Mouse (Mus musculus): ENCODE results near the gene Edf1. TPM values are rescaled to one million over a fixed set of nuclear protein-coding genes. Genes with fewer than 3 reads are reported as not detected.

The Edf1 gene
- polyA plus RNA-seq, 1 experiment from 2014 or later = 413 TPM

DNA sequence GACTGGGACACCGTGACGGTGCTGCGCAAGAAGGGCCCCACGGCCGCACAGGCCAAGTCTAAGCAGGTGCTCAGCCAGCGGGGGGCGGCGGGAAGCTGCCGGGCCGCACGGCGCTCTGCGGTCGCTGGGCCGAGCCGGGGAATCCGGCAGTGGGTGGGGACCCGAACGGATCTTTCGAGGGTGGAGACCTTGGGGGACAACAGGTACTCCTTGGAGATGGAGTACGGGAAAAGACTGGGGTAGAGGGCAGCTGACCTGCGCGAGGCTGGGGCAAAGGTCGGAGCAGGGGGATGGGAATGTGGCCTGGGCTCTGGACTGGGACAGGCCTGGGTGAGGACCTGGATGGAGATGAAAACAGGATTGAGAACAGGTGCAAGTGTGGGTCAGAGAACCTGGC is 315 bp downstream of the Edf1 start:
- peak overlapping the region; percentile 98 for H3K9ac ChIP-seq (ENCODE audit: low read depth, low read length)
- no peaks in the 10 kb centered on the region for H3K9me3 ChIP-seq (ENCODE audit: control insufficient read depth, low read length)
- under 1% methylated on average over 24 of the region's 24 CpGs for WGBS
- H3K27ac ChIP-seq (ENCODE audit: low read depth, low read length) = peak overlapping the region; percentile 88
- peaks cover 23% of the 10 kb centered on the region for H3K36me3 ChIP-seq (ENCODE audit: control insufficient read depth, insufficient read depth, low read length)
- peak overlapping the region; percentile 97 for H3K4me2 ChIP-seq (ENCODE audit: low read length)
- peaks cover 22% of the 10 kb centered on the region for H3K4me1 ChIP-seq (ENCODE audit: control insufficient read depth, insufficient read depth, low read depth, low read length)
- ATAC-seq = no peak; the same call in 1 of the 2 replicates
- H3K4me3 ChIP-seq (ENCODE audit: low read length) = peak overlapping the region; percentile 96
- H3K27me3 ChIP-seq (replicated peaks; ENCODE audit: control insufficient read depth, insufficient read depth, low read length) = no peaks in the 10 kb centered on the region

DNA sequence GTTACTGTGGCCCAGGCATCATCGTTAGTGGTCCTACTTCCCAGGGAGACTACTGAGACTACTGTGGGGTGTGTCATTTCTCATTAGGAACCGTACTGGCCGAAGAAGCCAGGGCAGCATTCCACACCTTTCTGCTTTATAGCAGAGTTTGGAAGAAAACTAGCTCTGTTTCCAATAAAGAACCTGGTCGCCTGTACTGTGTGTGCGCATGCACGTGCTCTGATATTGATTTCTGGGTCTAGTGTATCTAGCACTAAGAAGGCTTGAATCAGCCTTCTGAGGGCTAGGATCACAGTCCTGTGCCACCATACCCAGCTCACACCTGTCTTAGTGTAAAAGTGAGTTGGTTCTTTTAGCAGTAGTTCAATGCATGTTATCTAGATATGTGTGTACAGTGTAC is 1.1 kb downstream of the Edf1 start:
- Histone ChIP-seq H3K4me3 (ENCODE audit: low read length) (peak overlapping the region; percentile 96), H3K27ac (ENCODE audit: low read depth, low read length) (no peak overlapping the region), H3K9ac (ENCODE audit: low read depth, low read length) (peak overlapping the region; percentile 98), H3K36me3 (ENCODE audit: control insufficient read depth, insufficient read depth, low read length) (peaks cover 29% of the 10 kb centered on the region), H3K4me1 (ENCODE audit: control insufficient read depth, insufficient read depth, low read depth, low read length) (peaks cover 22% of the 10 kb centered on the region), H3K9me3 (ENCODE audit: control insufficient read depth, low read length) (no peaks in the 10 kb centered on the region), H3K4me2 (ENCODE audit: low read length) (peak overlapping the region; percentile 97), H3K27me3 (replicated peaks; ENCODE audit: control insufficient read depth, insufficient read depth, low read length) (no peaks in the 10 kb centered on the region)
- ATAC-seq = no peak
- 76% methylated on average over 6 of the region's 6 CpGs for WGBS

DNA sequence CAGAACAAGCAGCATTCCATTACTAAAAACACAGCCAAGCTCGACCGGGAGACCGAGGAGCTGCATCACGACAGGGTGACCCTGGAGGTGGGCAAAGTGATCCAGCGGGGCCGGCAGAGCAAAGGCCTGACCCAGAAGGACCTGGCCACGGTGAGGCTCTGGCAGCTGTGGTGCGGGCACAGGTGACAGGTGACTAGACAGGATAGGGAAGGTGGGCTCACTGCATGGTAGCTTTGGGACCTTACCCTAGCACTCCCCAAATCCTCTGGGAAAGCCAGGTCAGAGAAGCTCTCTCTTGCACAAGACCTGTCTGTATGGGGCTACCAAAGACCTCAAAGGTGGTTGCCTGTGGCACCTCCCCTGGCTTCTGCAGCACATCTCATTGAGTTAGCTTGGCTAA is 2.9 kb downstream of the Edf1 start:
- H3K4me1 ChIP-seq (ENCODE audit: control insufficient read depth, insufficient read depth, low read depth, low read length) = peaks cover 22% of the 10 kb centered on the region
- 94% methylated on average over 8 of the region's 8 CpGs for WGBS
- H3K27ac ChIP-seq (ENCODE audit: low read depth, low read length) = no peak overlapping the region
- no peak overlapping the region for H3K9ac ChIP-seq (ENCODE audit: low read depth, low read length)
- ATAC-seq = no peak
- H3K9me3 ChIP-seq (ENCODE audit: control insufficient read depth, low read length) = no peaks in the 10 kb centered on the region
- H3K36me3 ChIP-seq (ENCODE audit: control insufficient read depth, insufficient read depth, low read length) = peaks cover 33% of the 10 kb centered on the region
- H3K4me2 ChIP-seq (ENCODE audit: low read length) = no peak overlapping the region
- no peaks in the 10 kb centered on the region for H3K27me3 ChIP-seq (replicated peaks; ENCODE audit: control insufficient read depth, insufficient read depth, low read length)
- H3K4me3 ChIP-seq (ENCODE audit: low read length) = no peak overlapping the region

DNA sequence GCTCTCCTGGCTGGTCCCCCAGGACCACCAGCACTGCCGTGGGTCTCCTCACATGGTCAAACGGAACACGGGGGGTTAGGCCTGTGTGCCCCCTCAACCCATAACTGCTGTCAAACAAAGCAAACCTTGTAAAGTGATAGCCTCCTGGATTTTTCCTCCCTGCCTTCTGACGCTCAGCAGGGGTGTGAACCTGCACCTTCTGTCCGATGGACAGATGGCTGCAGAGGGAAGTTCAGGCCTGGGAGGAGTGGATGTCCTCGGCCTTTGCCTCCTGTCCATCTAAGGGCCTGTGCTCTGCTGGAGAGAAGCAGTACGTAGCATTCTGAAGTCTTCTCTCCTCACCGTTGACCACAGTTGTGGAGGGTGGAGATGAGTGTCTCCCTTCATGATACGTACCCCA is 4.3 kb downstream of the Edf1 start:
- no peak overlapping the region for H3K27ac ChIP-seq (ENCODE audit: low read depth, low read length)
- H3K4me2 ChIP-seq (ENCODE audit: low read length) = no peak overlapping the region
- H3K36me3 ChIP-seq (ENCODE audit: control insufficient read depth, insufficient read depth, low read length) = peaks cover 35% of the 10 kb centered on the region
- no peak overlapping the region for H3K9ac ChIP-seq (ENCODE audit: low read depth, low read length)
- peaks cover 16% of the 10 kb centered on the region for H3K4me1 ChIP-seq (ENCODE audit: control insufficient read depth, insufficient read depth, low read depth, low read length)
- H3K4me3 ChIP-seq (ENCODE audit: low read length) = no peak overlapping the region
- no peak for ATAC-seq
- WGBS = 82% methylated on average over 9 of the region's 9 CpGs
- H3K27me3 ChIP-seq (replicated peaks; ENCODE audit: control insufficient read depth, insufficient read depth, low read length) = no peaks in the 10 kb centered on the region
- H3K9me3 ChIP-seq (ENCODE audit: control insufficient read depth, low read length) = no peaks in the 10 kb centered on the region

DNA sequence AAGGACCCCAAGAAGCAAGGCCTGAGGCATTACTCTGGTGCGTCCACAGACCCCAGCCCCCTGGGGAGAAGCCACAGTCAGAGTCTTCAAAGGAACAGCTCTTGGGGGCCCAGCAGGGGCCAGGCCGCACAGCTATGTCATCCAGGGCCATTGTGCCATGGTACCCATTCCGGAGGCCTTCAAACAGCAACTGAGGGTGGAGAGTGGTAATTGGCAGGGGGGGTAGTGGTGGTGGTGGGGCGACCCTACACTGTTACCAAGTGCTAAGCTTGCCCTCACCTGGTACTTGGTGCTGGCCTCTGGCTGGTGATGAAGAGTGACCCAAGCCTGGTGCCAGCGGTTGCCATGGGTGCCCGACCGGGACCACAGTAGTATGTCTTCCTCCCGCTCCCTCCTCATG is 8.1 kb downstream of the Edf1 start:
- no peak overlapping the region for H3K4me3 ChIP-seq (ENCODE audit: low read length)
- no peak overlapping the region for H3K4me2 ChIP-seq (ENCODE audit: low read length)
- WGBS = 88% methylated on average over 8 of the region's 8 CpGs
- H3K4me1 ChIP-seq (ENCODE audit: control insufficient read depth, insufficient read depth, low read depth, low read length) = no peaks in the 10 kb centered on the region
- ATAC-seq = peak; percentile 14; the same call in 1 of the 2 replicates
- H3K36me3 ChIP-seq (ENCODE audit: control insufficient read depth, insufficient read depth, low read length) = peaks cover 31% of the 10 kb centered on the region
- H3K9me3 ChIP-seq (ENCODE audit: control insufficient read depth, low read length) = no peaks in the 10 kb centered on the region
- no peak overlapping the region for H3K27ac ChIP-seq (ENCODE audit: low read depth, low read length)
- H3K27me3 ChIP-seq (replicated peaks; ENCODE audit: control insufficient read depth, insufficient read depth, low read length) = no peaks in the 10 kb centered on the region
- no peak overlapping the region for H3K9ac ChIP-seq (ENCODE audit: low read depth, low read length)

DNA sequence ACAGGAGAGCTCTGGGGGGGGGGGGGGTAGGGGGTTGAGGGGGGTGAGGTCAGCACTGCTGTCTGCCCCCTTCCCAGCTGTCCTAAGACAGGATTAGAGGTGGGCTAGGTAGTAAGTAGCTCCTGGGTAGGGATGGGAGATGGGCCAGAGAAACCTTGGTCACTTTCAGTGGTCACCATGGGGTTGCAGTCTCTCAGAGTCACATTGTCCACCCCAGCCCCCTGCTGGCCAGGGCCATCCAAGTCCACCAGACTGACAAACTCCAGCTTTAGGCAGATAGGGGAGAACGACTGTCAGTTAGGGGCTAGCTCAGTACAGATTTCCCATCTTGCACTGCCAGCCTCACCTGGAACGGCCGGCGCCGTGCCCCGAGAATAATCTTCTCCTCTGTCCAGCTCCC is 8.9 kb downstream of the Edf1 start:
- no peak overlapping the region for H3K27ac ChIP-seq (ENCODE audit: low read depth, low read length)
- no peaks in the 10 kb centered on the region for H3K9me3 ChIP-seq (ENCODE audit: control insufficient read depth, low read length)
- peaks cover 22% of the 10 kb centered on the region for H3K36me3 ChIP-seq (ENCODE audit: control insufficient read depth, insufficient read depth, low read length)
- no peak overlapping the region for H3K4me3 ChIP-seq (ENCODE audit: low read length)
- WGBS = 85% methylated on average over 6 of the region's 6 CpGs
- no peaks in the 10 kb centered on the region for H3K27me3 ChIP-seq (replicated peaks; ENCODE audit: control insufficient read depth, insufficient read depth, low read length)
- H3K4me2 ChIP-seq (ENCODE audit: low read length) = no peak overlapping the region
- no peak overlapping the region for H3K9ac ChIP-seq (ENCODE audit: low read depth, low read length)
- ATAC-seq = no peak
- no peaks in the 10 kb centered on the region for H3K4me1 ChIP-seq (ENCODE audit: control insufficient read depth, insufficient read depth, low read depth, low read length)

DNA sequence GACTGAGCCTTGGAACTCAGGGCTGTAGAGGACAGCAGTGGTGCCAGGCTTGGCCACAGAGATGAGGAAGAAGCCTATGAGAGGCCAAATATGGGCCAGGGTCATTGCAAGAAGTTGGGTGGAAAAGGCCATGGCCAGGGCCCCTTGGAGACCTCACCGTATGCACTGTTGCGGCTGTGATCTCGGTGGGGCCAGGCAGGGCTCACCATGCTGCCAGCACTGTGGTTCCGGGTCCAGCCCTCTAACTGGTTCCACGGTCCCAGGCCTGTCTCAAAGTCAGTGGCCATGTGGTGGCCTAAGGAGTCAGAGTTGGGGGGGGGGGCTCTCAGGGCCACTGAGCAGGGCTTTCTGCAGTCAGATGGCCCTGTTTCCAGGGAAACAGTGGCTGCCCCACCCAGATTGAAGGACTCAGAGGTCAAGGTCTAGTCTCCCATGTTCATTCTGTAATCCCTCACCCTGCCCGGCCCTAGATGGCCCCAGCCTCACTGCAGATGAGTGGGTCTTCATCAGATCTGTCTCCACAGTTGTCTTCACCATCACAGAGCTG is 10.9 kb downstream of the Edf1 start:
- Histone ChIP-seq H3K4me2 (ENCODE audit: low read length) (no peak overlapping the region), H3K4me1 (ENCODE audit: control insufficient read depth, insufficient read depth, low read depth, low read length) (peaks cover 6% of the 10 kb centered on the region), H3K36me3 (ENCODE audit: control insufficient read depth, insufficient read depth, low read length) (peaks cover 7% of the 10 kb centered on the region; the same call in 1 of the 2 replicates), H3K9ac (ENCODE audit: low read depth, low read length) (no peak overlapping the region), H3K9me3 (ENCODE audit: control insufficient read depth, low read length) (no peaks in the 10 kb centered on the region), H3K27me3 (replicated peaks; ENCODE audit: control insufficient read depth, insufficient read depth, low read length) (no peaks in the 10 kb centered on the region), H3K4me3 (ENCODE audit: low read length) (no peak overlapping the region), H3K27ac (ENCODE audit: low read depth, low read length) (no peak overlapping the region)
- ATAC-seq = no peak
- 96% methylated on average over 6 of the region's 6 CpGs for WGBS

DNA sequence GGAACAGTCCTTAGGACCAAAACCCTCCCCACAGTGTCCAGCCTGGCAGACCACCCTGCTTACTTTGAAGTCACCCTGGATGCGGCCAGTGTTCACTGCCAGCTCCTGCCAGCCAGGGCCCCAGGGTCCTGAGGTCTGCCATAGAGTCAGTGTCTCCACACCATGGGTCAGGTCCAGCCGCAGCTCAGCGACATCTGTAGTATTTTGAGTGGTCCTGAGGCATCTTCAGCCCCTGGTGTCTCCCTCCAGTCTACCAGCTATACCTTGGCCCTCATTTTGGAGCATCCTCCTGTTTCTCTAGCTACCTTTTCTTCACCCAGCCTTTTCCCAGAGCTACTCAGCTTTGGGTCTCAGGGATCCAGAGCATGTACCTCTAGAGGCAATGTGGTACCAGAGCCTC is 11.7 kb downstream of the Edf1 start:
- Histone ChIP-seq H3K27me3 (replicated peaks; ENCODE audit: control insufficient read depth, insufficient read depth, low read length) (no peaks in the 10 kb centered on the region), H3K4me1 (ENCODE audit: control insufficient read depth, insufficient read depth, low read depth, low read length) (peaks cover 13% of the 10 kb centered on the region), H3K27ac (ENCODE audit: low read depth, low read length) (no peak overlapping the region), H3K4me2 (ENCODE audit: low read length) (no peak overlapping the region), H3K9me3 (ENCODE audit: control insufficient read depth, low read length) (no peaks in the 10 kb centered on the region), H3K4me3 (ENCODE audit: low read length) (no peak overlapping the region), H3K36me3 (ENCODE audit: control insufficient read depth, insufficient read depth, low read length) (peaks cover 7% of the 10 kb centered on the region; the same call in 1 of the 2 replicates), H3K9ac (ENCODE audit: low read depth, low read length) (no peak overlapping the region)
- 95% methylated on average over 3 of the region's 3 CpGs for WGBS
- ATAC-seq = no peak

DNA sequence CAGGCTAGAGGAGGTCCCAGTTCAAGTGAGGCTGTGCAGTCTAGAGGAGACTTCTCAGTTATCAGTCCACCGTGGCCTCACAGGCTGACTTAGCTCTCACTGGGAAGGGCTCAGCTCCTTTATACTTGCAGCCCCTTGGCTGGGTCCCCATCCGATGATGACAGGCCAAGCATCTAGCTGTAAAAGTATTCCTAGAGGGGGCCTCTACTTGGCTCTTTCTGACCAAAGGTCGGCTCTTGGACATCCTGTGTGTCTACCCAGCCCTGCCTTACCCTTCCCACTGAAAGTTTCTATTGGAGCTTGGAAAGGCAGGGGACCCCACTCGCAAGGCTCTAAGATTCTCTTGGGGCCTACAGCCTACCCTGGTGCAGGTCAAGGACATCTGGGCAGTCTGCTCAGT is 13.6 kb downstream of the Edf1 start:
- no peak for ATAC-seq
- Histone ChIP-seq H3K27ac (ENCODE audit: low read depth, low read length) (no peak overlapping the region), H3K4me3 (ENCODE audit: low read length) (no peak overlapping the region), H3K9me3 (ENCODE audit: control insufficient read depth, low read length) (no peaks in the 10 kb centered on the region), H3K4me1 (ENCODE audit: control insufficient read depth, insufficient read depth, low read depth, low read length) (peaks cover 19% of the 10 kb centered on the region), H3K27me3 (replicated peaks; ENCODE audit: control insufficient read depth, insufficient read depth, low read length) (peaks cover 2% of the 10 kb centered on the region), H3K9ac (ENCODE audit: low read depth, low read length) (no peak overlapping the region), H3K4me2 (ENCODE audit: low read length) (no peak overlapping the region), H3K36me3 (ENCODE audit: control insufficient read depth, insufficient read depth, low read length) (peaks cover 2% of the 10 kb centered on the region; the same call in 1 of the 2 replicates)
- 95% methylated on average over 4 of the region's 4 CpGs for WGBS

DNA sequence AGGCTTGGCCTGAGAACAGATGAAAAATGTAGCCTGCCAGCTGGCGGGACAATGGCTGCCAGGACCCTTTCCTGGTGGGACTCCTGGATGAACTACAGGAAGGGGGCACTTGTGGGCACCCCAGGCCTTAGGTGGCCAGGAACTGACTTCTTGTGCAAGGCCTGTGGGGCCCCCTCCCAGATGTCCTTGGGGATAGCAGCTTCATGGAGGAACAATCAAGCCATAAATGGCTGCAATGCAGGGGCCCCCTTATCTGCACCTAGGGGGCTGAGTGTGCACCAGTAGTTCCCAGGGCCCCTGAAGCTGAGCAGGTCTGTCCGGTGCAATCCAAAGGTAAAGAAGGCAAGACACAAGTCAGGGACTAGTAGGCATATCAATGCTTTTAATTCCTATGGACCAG is 15.4 kb downstream of the Edf1 start:
- peaks cover 10% of the 10 kb centered on the region for H3K36me3 ChIP-seq (ENCODE audit: control insufficient read depth, insufficient read depth, low read length)
- H3K9ac ChIP-seq (ENCODE audit: low read depth, low read length) = 0 out of 2 replicates have a peak overlapping the region, but pooled peaks have one; percentile 19
- ATAC-seq = no peak

More for the DNA sequence above, 15.4 kb downstream of the Edf1 start:
- Histone ChIP-seq H3K4me2 (ENCODE audit: low read length) (no peak overlapping the region), H3K4me1 (ENCODE audit: control insufficient read depth, insufficient read depth, low read depth, low read length) (peaks cover 28% of the 10 kb centered on the region), H3K27me3 (replicated peaks; ENCODE audit: control insufficient read depth, insufficient read depth, low read length) (peaks cover 20% of the 10 kb centered on the region), H3K4me3 (ENCODE audit: low read length) (no peak overlapping the region), H3K27ac (ENCODE audit: low read depth, low read length) (no peak overlapping the region), H3K9me3 (ENCODE audit: control insufficient read depth, low read length) (no peaks in the 10 kb centered on the region)
- WGBS = 97% methylated on average over 2 of the region's 2 CpGs
